Mouse (Mus musculus): ENCODE results near the gene Coro6.

- no peak for TF ChIP-seq CTCF (IDR thresholded peaks at IDR 0.05; ENCODE audit: control insufficient read depth, insufficient read depth, insufficient replicate concordance, low read depth, low read length)
- no peak for TF ChIP-seq POLR2A (IDR thresholded peaks at IDR 0.05; ENCODE audit: control insufficient read depth, low read depth, low read length)
Measured at GRCm38 (mm10) chr11:77514281-77514831, 52.1 kb downstream of the Coro6 start.

Data from testis, adult 2 months (tissue).